ENCODE assay signal across 29 mouse cellular contexts in genomic region chr6:112471644-112472043, GRCm38 (mm10). TPM values are rescaled to one million over a fixed set of nuclear protein-coding genes. Genes with fewer than 3 reads are reported as not detected.
A peak's percentile ranks its signal among the peaks of the same experiment; 100 is the strongest.
DNase-seq lines count a peak whose midpoint lies in the region; ATAC-seq lines count a peak whose summit lies in the region.
"Had no signal": no experiment of that assay in that cellular context is flagged by ENCODE, and none has a peak within 500 bp of the region (broad histone marks: within the 10 kb centered on the region; RNA-seq: fewer than 3 reads in every experiment).

No protein-coding gene starts in this region.

- H3K27ac ChIP-seq in kidney, embryonic 15.5 days, result 0 out of 2 replicates have a peak overlapping the region, but pooled peaks have one; percentile 51
- H3K27ac ChIP-seq: embryonic facial prominence, embryonic 10.5 days; embryonic facial prominence, embryonic 13.5 days; forebrain, embryonic 12.5 days; forebrain, embryonic 15.5 days; gastrocnemius, adult 2 months; heart, embryonic 15.5 days; hindbrain, embryonic 15.5 days had no signal

- no peaks in the 10 kb centered on the region for H3K36me3 ChIP-seq in kidney, embryonic 15.5 days
- H3K36me3 ChIP-seq: embryonic facial prominence, embryonic 10.5 days; embryonic facial prominence, embryonic 13.5 days; forebrain, embryonic 12.5 days; forebrain, embryonic 15.5 days; hindbrain, embryonic 15.5 days had no signal

- ATAC-seq in kidney, embryonic 15.5 days (replicated peaks; ENCODE audit: low FRiP score), result no peak
- ATAC-seq in common myeloid progenitor, adult 5-6 weeks (replicated peaks; ENCODE audit: low read depth, poor library complexity, severe bottlenecking), result peak; percentile 42; the same call in 1 of the 2 replicates
- 0 out of 2 replicates have a peak, but pooled peaks have one; percentile 24 for ATAC-seq in megakaryocyte, adult 5-6 weeks (ENCODE audit: poor library complexity, severe bottlenecking)
- ATAC-seq: activated CD4-positive, CD25-positive, alpha-beta regulatory T cell, adult 4 months; CD4-positive, CD25-positive, alpha-beta regulatory T cell, adult 4 months; forebrain, embryonic 15.5 days had no signal

- no peak overlapping the region for H3K4me2 ChIP-seq in kidney, embryonic 15.5 days
- H3K4me2 ChIP-seq: embryonic facial prominence, embryonic 13.5 days; forebrain, embryonic 12.5 days; forebrain, embryonic 15.5 days; heart, embryonic 12.5 days; heart, embryonic 15.5 days; hindbrain, embryonic 15.5 days had no signal

- H3K9ac ChIP-seq in kidney, embryonic 15.5 days, result no peak overlapping the region
- H3K9ac ChIP-seq: embryonic facial prominence, embryonic 13.5 days; forebrain, embryonic 12.5 days; forebrain, embryonic 15.5 days; heart, embryonic 12.5 days; heart, embryonic 15.5 days; hindbrain, embryonic 15.5 days had no signal

- no peaks in the 10 kb centered on the region for H3K27me3 ChIP-seq in kidney, embryonic 15.5 days
- H3K27me3 ChIP-seq: embryonic facial prominence, embryonic 13.5 days; forebrain, embryonic 12.5 days; forebrain, embryonic 15.5 days; heart, embryonic 12.5 days; heart, embryonic 15.5 days; hindbrain, embryonic 15.5 days had no signal

- 66% methylated on average over 4 of the region's 4 CpGs for WGBS in kidney, embryonic 15.5 days

- H3K4me3 ChIP-seq in kidney, embryonic 15.5 days (replicated peaks), result no peak overlapping the region
- H3K4me3 ChIP-seq: embryonic facial prominence, embryonic 10.5 days; embryonic facial prominence, embryonic 13.5 days; erythroblast, embryonic 14.5 days; forebrain, embryonic 12.5 days; forebrain, embryonic 15.5 days; gastrocnemius, adult 2 months; heart, embryonic 12.5 days; heart, embryonic 15.5 days; hindbrain, embryonic 15.5 days had no signal

- DNase-seq in kidney, postnatal 14 days, result no peak
- peak; percentile 40 for DNase-seq in 416B (ENCODE audit: low read depth)
- DNase-seq in right cerebral cortex, postnatal 25 days, result no peak
- no peak for DNase-seq in adrenal gland, adult 18-20 months (ENCODE audit: low spot score in 2 of 2)
- DNase-seq: adrenal gland, postnatal 10 days; adrenal gland, postnatal 36 days; cerebellum, adult 18-20 months; cerebellum, adult 9-11 months; cerebellum, postnatal 25 days; embryo, embryonic 11 days; gastrocnemius, adult 2 months; gastrocnemius, postnatal 14 days; heart, adult 18-20 months; heart, postnatal 10 days; heart, postnatal 36 days had no signal

- H3K4me1 ChIP-seq in kidney, embryonic 15.5 days, result peaks cover 6% of the 10 kb centered on the region; the same call in 1 of the 2 replicates
- H3K4me1 ChIP-seq: embryonic facial prominence, embryonic 10.5 days; embryonic facial prominence, embryonic 13.5 days; forebrain, embryonic 12.5 days; forebrain, embryonic 15.5 days; heart, embryonic 12.5 days; heart, embryonic 15.5 days; hindbrain, embryonic 15.5 days had no signal

- no peaks in the 10 kb centered on the region for H3K9me3 ChIP-seq in kidney, embryonic 15.5 days (replicated peaks)
- H3K9me3 ChIP-seq: embryonic facial prominence, embryonic 10.5 days; embryonic facial prominence, embryonic 13.5 days; forebrain, embryonic 12.5 days; forebrain, embryonic 15.5 days; heart, embryonic 15.5 days; hindbrain, embryonic 15.5 days had no signal

RNA-seq across cellular contexts. Expression of gene Cav3, which starts 12.3 kb away (rescaled TPM):
- polyA plus RNA-seq in kidney, embryonic 15.5 days (2015; fragmentation: Nextera tagmentation; extraction: Ambion mirVana), result 2.1 and 5.2 TPM in 2 replicates
- not detected in 2 replicates for total RNA-seq in common myeloid progenitor, adult 5-6 weeks (2017)
- not detected in 2 replicates for total RNA-seq in megakaryocyte, adult 5-6 weeks (2015)
- not detected in 2 replicates for total RNA-seq in megakaryocyte, adult 5-6 weeks (2017)
- not detected for total RNA-seq in adrenal gland, adult 18-20 months (2021)
- total RNA-seq: adrenal gland, postnatal 36 days had no signal
- polyA plus RNA-seq: activated CD4-positive, CD25-positive, alpha-beta regulatory T cell, adult 4 months; CD4-positive, CD25-positive, alpha-beta regulatory T cell, adult 4 months; embryonic facial prominence, embryonic 10.5 days; erythroblast, embryonic 14.5 days; forebrain, embryonic 15.5 days; hindbrain, embryonic 11.5 days had no signal

RNA-seq across cellular contexts. Expression of gene Oxtr, which starts 18.1 kb away (rescaled TPM):
- polyA plus RNA-seq in kidney, embryonic 15.5 days (2015; fragmentation: Nextera tagmentation; extraction: Ambion mirVana), result 5.8 and 6.0 TPM in 2 replicates
- 0.09 TPM in 1 of 2 replicates, not detected in the other for total RNA-seq in common myeloid progenitor, adult 5-6 weeks (2017)
- not detected in 2 replicates for total RNA-seq in megakaryocyte, adult 5-6 weeks (2015)
- total RNA-seq in megakaryocyte, adult 5-6 weeks (2017), result 0.15 TPM in 1 of 2 replicates, not detected in the other
- total RNA-seq in adrenal gland, adult 18-20 months (2021), result 100 to 1,000 TPM in 1 of 2 experiments, 10 to 100 TPM in 1; 10.0 to 228 TPM
- polyA plus RNA-seq: activated CD4-positive, CD25-positive, alpha-beta regulatory T cell, adult 4 months; CD4-positive, CD25-positive, alpha-beta regulatory T cell, adult 4 months; erythroblast, embryonic 14.5 days had no signal

Comparison
In these comparisons a context has a peak if more than half of its experiments do, and no peak if none do; other contexts are left out.
1. RNA of gene Oxtr, which starts 18.1 kb away (total RNA-seq): 10.0 to 228 TPM in adrenal gland, adult 18-20 months; 0.15 TPM in megakaryocyte, adult 5-6 weeks and 0.09 TPM in common myeloid progenitor, adult 5-6 weeks; every median in the first group is over 4 times any median in the second.